Mouse (Mus musculus) lung, embryonic 16.5 days (tissue): ENCODE measurements around the gene Gm49388. TPM values are rescaled to one million over a fixed set of nuclear protein-coding genes. Genes with fewer than 3 reads are reported as not detected.
A peak's percentile ranks its signal among the peaks of the same experiment; 100 is the strongest.
"Not testable (repeated sequence)": the region's sequence is repeated elsewhere in the genome, so short reads cannot be mapped to it uniquely, and the experiment has no call there.

Source experiments
- ATAC-seq: fragments of 200-750 bp; cut with Nextera tagmentation; 2 replicates; pipeline ENCODE4 v1.8.0; 2017; ENCODE audit warnings: low read depth, mild to moderate bottlenecking, moderate library complexity
- H3K27ac ChIP-seq: fragments of 300-500 bp; sonication (generic); 2 replicates; pipeline ENCODE4 v1.5.1; 2014; ENCODE audit warnings: mild to moderate bottlenecking, control low read depth, low read length
- H3K27me3 ChIP-seq: fragments of 300-500 bp; sonication (generic); 2 replicates; pipeline ENCODE4 v1.6.1; 2014; ENCODE audit warnings: low read depth, low read length, mixed read lengths; ENCODE audit not compliant: control insufficient read depth, insufficient read depth
- H3K36me3 ChIP-seq: fragments of 300-500 bp; sonication (generic); 2 replicates; pipeline ENCODE4 v1.6.1; 2014; ENCODE audit warnings: low read length; ENCODE audit not compliant: control insufficient read depth, insufficient read depth
- H3K4me1 ChIP-seq: fragments of 300-500 bp; sonication (generic); replicated peaks from 2 replicates; pipeline ENCODE4 v1.6.1; 2014; ENCODE audit warnings: low read length, mixed read lengths; ENCODE audit not compliant: control insufficient read depth, insufficient read depth
- H3K4me2 ChIP-seq: fragments of 300-500 bp; sonication (generic); 2 replicates; pipeline ENCODE4 v1.6.1; 2014; ENCODE audit warnings: low read depth, low read length, control low read depth
- H3K4me3 ChIP-seq: fragments of 300-500 bp; sonication (generic); 2 replicates; pipeline ENCODE4 v1.5.1; 2014; ENCODE audit warnings: mild to moderate bottlenecking, low read length, control low read depth
- H3K9ac ChIP-seq: fragments of 300-500 bp; sonication (generic); 2 replicates; pipeline ENCODE4 v1.6.1; 2014; ENCODE audit warnings: low read length, control low read depth
- H3K9me3 ChIP-seq: fragments of 300-500 bp; sonication (generic); 2 replicates; pipeline ENCODE4 v1.6.1; 2016; ENCODE audit warnings: low read length; ENCODE audit not compliant: control insufficient read depth
- WGBS: fragments of 180-500 bp; shearing (Covaris S2); extraction: QIAGEN DNeasy Blood & Tissue Kit; methylation state at CpG from one replicate; pipeline ENCODE4 v1.1.7; 2014; 5-methylcytosine and 5-hydroxymethylcytosine counted together
- polyA plus RNA-seq: library from polyadenylated mRNA; unstranded; fragments of >200 nt; fragmentation: Nextera tagmentation; extraction: Ambion mirVana; gene quantifications from 2 replicates; pipeline ENCODE4 v1.2.1, GENCODE M21; 2015

Gm49388 gene
- polyA plus RNA-seq, 1 experiment from 2014 or later = not detected

- Histone ChIP-seq H3K36me3 (peaks cover 7% of the 10 kb centered on the region), H3K4me2 (no peak overlapping the region), H3K4me3 (no peak overlapping the region), H3K9ac (no peak overlapping the region), H3K27me3 (no peaks in the 10 kb centered on the region), H3K27ac (no peak overlapping the region), H3K9me3 (no peaks in the 10 kb centered on the region), H3K4me1 (peaks cover 18% of the 10 kb centered on the region)
- ATAC-seq = no peak
- 63% methylated on average over 3 of the region's 3 CpGs for WGBS
These were observed 13.3 kb upstream of the Gm49388 start for GRCm38 (mm10) chr7:127772080-127772479.

GRCm38 (mm10) chr7:127772557-127772956, 12.9 kb upstream of the Gm49388 start:
- Histone ChIP-seq H3K4me2 (no peak overlapping the region), H3K36me3 (peaks cover 5% of the 10 kb centered on the region), H3K9ac (no peak overlapping the region), H3K27ac (no peak overlapping the region), H3K27me3 (no peaks in the 10 kb centered on the region), H3K4me3 (no peak overlapping the region), H3K4me1 (peaks cover 18% of the 10 kb centered on the region), H3K9me3 (no peaks in the 10 kb centered on the region)
- 86% methylated on average over 1 of the region's 1 CpGs for WGBS
- ATAC-seq = no peak

GRCm38 (mm10) chr7:127773664-127774384, 11.6 kb upstream of the Gm49388 start:
- Histone ChIP-seq H3K27me3 (no peaks in the 10 kb centered on the region), H3K9ac (no peak overlapping the region), H3K4me2 (no peak overlapping the region), H3K36me3 (no peaks in the 10 kb centered on the region), H3K9me3 (no peaks in the 10 kb centered on the region), H3K4me1 (peaks cover 22% of the 10 kb centered on the region), H3K27ac (no peak overlapping the region), H3K4me3 (no peak overlapping the region)
- 39% methylated on average over 9 of the region's 9 CpGs for WGBS
- no peak for ATAC-seq

GRCm38 (mm10) chr7:127775837-127776236, 9.6 kb upstream of the Gm49388 start:
- H3K27me3 ChIP-seq, H3K9me3 ChIP-seq, ATAC-seq: not testable (repeated sequence)
- peak overlapping the region; percentile 87 for H3K4me3 ChIP-seq
- peaks cover 11% of the 10 kb centered on the region for H3K36me3 ChIP-seq
- H3K9ac ChIP-seq = peak overlapping the region; percentile 93
- peaks cover 16% of the 10 kb centered on the region for H3K4me1 ChIP-seq
- peak overlapping the region; percentile 79 for H3K4me2 ChIP-seq
- H3K27ac ChIP-seq = peak overlapping the region; percentile 99; the same call in 1 of the 2 replicates
- WGBS = 68% methylated on average over 7 of the region's 7 CpGs

GRCm38 (mm10) chr7:127776426-127776825, 9.0 kb upstream of the Gm49388 start, which contains the start of gene Setd1a:
Gene Setd1a, plus strand, starts transcription at chr7:127776670.
- Histone ChIP-seq H3K4me1 (peaks cover 12% of the 10 kb centered on the region), H3K27ac (peak within 1 kb of the TSS; percentile 99), H3K36me3 (peaks cover 17% of the 10 kb centered on the region), H3K9me3 (no peaks in the 10 kb centered on the region), H3K4me3 (peak within 1 kb of the TSS; percentile 87), H3K4me2 (peak within 1 kb of the TSS; percentile 79), H3K27me3 (no peaks in the 10 kb centered on the region), H3K9ac (peak within 1 kb of the TSS; percentile 93)
- peak; percentile 67 for ATAC-seq
- WGBS = under 1% methylated on average over 23 of the region's 23 CpGs

GRCm38 (mm10) chr7:127776878-127777473, 8.4 kb upstream of the Gm49388 start:
- H3K4me1 ChIP-seq = peaks cover 12% of the 10 kb centered on the region
- no peaks in the 10 kb centered on the region for H3K9me3 ChIP-seq
- H3K4me2 ChIP-seq = peak overlapping the region; percentile 79
- peak overlapping the region; percentile 99 for H3K27ac ChIP-seq
- peak; percentile 95 for ATAC-seq
- peaks cover 18% of the 10 kb centered on the region for H3K36me3 ChIP-seq
- under 1% methylated on average over 63 of the region's 70 CpGs for WGBS
- no peaks in the 10 kb centered on the region for H3K27me3 ChIP-seq
- H3K4me3 ChIP-seq = peak overlapping the region; percentile 87
- peak overlapping the region; percentile 93 for H3K9ac ChIP-seq

- Histone ChIP-seq H3K36me3 (peaks cover 18% of the 10 kb centered on the region), H3K27me3 (no peaks in the 10 kb centered on the region), H3K4me2 (peak overlapping the region; percentile 69), H3K9ac (peak overlapping the region; percentile 93), H3K4me1 (peaks cover 12% of the 10 kb centered on the region), H3K4me3 (peak overlapping the region; percentile 87), H3K27ac (peak overlapping the region; percentile 99), H3K9me3 (no peaks in the 10 kb centered on the region)
- ATAC-seq = peak; percentile 53
- 2% methylated on average over 45 of the region's 66 CpGs for whole genome bisulfite sequencing
These were observed 7.7 kb upstream of the Gm49388 start for GRCm38 (mm10) chr7:127777474-127778266.

GRCm38 (mm10) chr7:127778350-127778749, 7.1 kb upstream of the Gm49388 start:
- 73% methylated on average over 4 of the region's 4 CpGs for WGBS
- Histone ChIP-seq H3K27ac (no peak overlapping the region), H3K36me3 (peaks cover 18% of the 10 kb centered on the region), H3K9ac (peak overlapping the region; percentile 93), H3K4me3 (peak overlapping the region; percentile 87), H3K27me3 (no peaks in the 10 kb centered on the region), H3K4me2 (peak overlapping the region; percentile 69), H3K9me3 (no peaks in the 10 kb centered on the region), H3K4me1 (peaks cover 12% of the 10 kb centered on the region)
- ATAC-seq = no peak
